Mouse (Mus musculus) hindbrain, embryonic 14.5 days (tissue): ENCODE results near the gene Dab1. TPM values are rescaled to one million over a fixed set of nuclear protein-coding genes. Genes with fewer than 3 reads are reported as not detected.
A peak's percentile ranks its signal among the peaks of the same experiment; 100 is the strongest.

Experiments
- ATAC-seq: fragments of 200-750 bp; cut with Nextera tagmentation; 2 replicates; pipeline ENCODE4 v1.8.0; 2017; ENCODE audit warnings: moderate number of reproducible peaks, mild to moderate bottlenecking, moderate TSS enrichment, moderate library complexity; ENCODE audit not compliant: low FRiP score
- DNase-seq: peaks from one replicate; pipeline ENCODE4 v3.0.0-alpha.2; 2015; ENCODE audit warnings: low spot score
- H3K27ac ChIP-seq: fragments of 300-500 bp; sonication (generic); 2 replicates; pipeline ENCODE4 v1.5.1; 2014; ENCODE audit warnings: mild to moderate bottlenecking, moderate library complexity
- H3K27me3 ChIP-seq: fragments of 300-500 bp; sonication (generic); 2 replicates; pipeline ENCODE4 v1.6.1; 2014; ENCODE audit warnings: mild to moderate bottlenecking, low read length, mixed read lengths; ENCODE audit not compliant: control insufficient read depth, insufficient read depth
- H3K36me3 ChIP-seq: fragments of 300-500 bp; sonication (generic); replicated peaks from 2 replicates; pipeline ENCODE4 v1.6.1; 2014; ENCODE audit not compliant: control insufficient read depth, insufficient read depth
- H3K4me1 ChIP-seq: fragments of 300-500 bp; sonication (generic); replicated peaks from 2 replicates; pipeline ENCODE4 v1.6.1; 2014; ENCODE audit warnings: antibody characterized with exemption, low read length, mixed read lengths; ENCODE audit not compliant: control insufficient read depth, insufficient read depth
- H3K4me2 ChIP-seq: fragments of 300-500 bp; sonication (generic); replicated peaks from 2 replicates; pipeline ENCODE4 v1.6.1; 2014; ENCODE audit warnings: mild to moderate bottlenecking, moderate library complexity
- H3K4me3 ChIP-seq: fragments of 300-500 bp; sonication (generic); replicated peaks from 2 replicates; pipeline ENCODE4 v1.5.1; 2014; ENCODE audit warnings: mild to moderate bottlenecking, low read length
- H3K9ac ChIP-seq: fragments of 300-500 bp; sonication (generic); 2 replicates; pipeline ENCODE4 v1.6.1; 2014
- H3K9me3 ChIP-seq: fragments of 300-500 bp; sonication (generic); 2 replicates; pipeline ENCODE4 v1.6.1; 2016; ENCODE audit warnings: low read length; ENCODE audit not compliant: control insufficient read depth
- WGBS: fragments of 180-500 bp; shearing (Covaris S2); extraction: QIAGEN DNeasy Blood & Tissue Kit; methylation state at CpG from one replicate; pipeline ENCODE4 v1.1.7; 2014; 5-methylcytosine and 5-hydroxymethylcytosine counted together
- polyA plus RNA-seq: library from polyadenylated mRNA; unstranded; fragments of >200 nt; fragmentation: Nextera tagmentation; extraction: Ambion mirVana; gene quantifications from 2 replicates; pipeline ENCODE4 v1.2.1, GENCODE M21; 2014

Gene Dab1
- polyA plus RNA-seq, 1 experiment from 2014 or later = 62.9 TPM

GRCm38 (mm10) chr4:104628708-104629107 is 1009.5 kb downstream of the Dab1 start:
- Histone ChIP-seq H3K9ac (no peak overlapping the region), H3K27me3 (no peaks in the 10 kb centered on the region), H3K4me3 (no peak overlapping the region), H3K4me2 (no peak overlapping the region), H3K4me1 (no peaks in the 10 kb centered on the region), H3K27ac (no peak overlapping the region), H3K9me3 (no peaks in the 10 kb centered on the region), H3K36me3 (no peaks in the 10 kb centered on the region)
- 77% methylated on average over 7 of the region's 7 CpGs for WGBS
- no peak for DNase-seq
- ATAC-seq = no peak

GRCm38 (mm10) chr4:104637016-104637415 is 1017.9 kb downstream of the Dab1 start:
- Histone ChIP-seq H3K4me3 (no peak overlapping the region), H3K36me3 (no peaks in the 10 kb centered on the region), H3K4me1 (no peaks in the 10 kb centered on the region), H3K9me3 (no peaks in the 10 kb centered on the region), H3K27ac (no peak overlapping the region), H3K27me3 (no peaks in the 10 kb centered on the region), H3K4me2 (no peak overlapping the region), H3K9ac (no peak overlapping the region)
- no peak for DNase-seq
- no peak for ATAC-seq
- WGBS = 77% methylated on average over 4 of the region's 4 CpGs

- Histone ChIP-seq H3K4me3 (no peak overlapping the region), H3K36me3 (no peaks in the 10 kb centered on the region), H3K9ac (no peak overlapping the region), H3K9me3 (no peaks in the 10 kb centered on the region), H3K4me2 (no peak overlapping the region), H3K27ac (no peak overlapping the region), H3K4me1 (peaks cover 10% of the 10 kb centered on the region; the same call in 1 of the 2 replicates), H3K27me3 (no peaks in the 10 kb centered on the region)
- ATAC-seq (0 out of 2 replicates have a peak, but pooled peaks have one; percentile 37), DNase-seq (no peak)
- WGBS = 43% methylated on average over 5 of the region's 5 CpGs
Measured at GRCm38 (mm10) chr4:104640617-104641016, 1021.5 kb downstream of the Dab1 start.

- Histone ChIP-seq H3K4me2 (no peak overlapping the region), H3K9ac (no peak overlapping the region), H3K9me3 (no peaks in the 10 kb centered on the region), H3K27me3 (no peaks in the 10 kb centered on the region), H3K4me3 (no peak overlapping the region), H3K4me1 (peaks cover 10% of the 10 kb centered on the region; the same call in 1 of the 2 replicates), H3K27ac (no peak overlapping the region), H3K36me3 (no peaks in the 10 kb centered on the region)
- WGBS = 70% methylated on average over 8 of the region's 8 CpGs
- peak; percentile 57; the same call in 1 of the 2 replicates for ATAC-seq
- peak; percentile 48 for DNase-seq
Measured at GRCm38 (mm10) chr4:104642761-104643469, 1023.8 kb downstream of the Dab1 start.

DNA sequence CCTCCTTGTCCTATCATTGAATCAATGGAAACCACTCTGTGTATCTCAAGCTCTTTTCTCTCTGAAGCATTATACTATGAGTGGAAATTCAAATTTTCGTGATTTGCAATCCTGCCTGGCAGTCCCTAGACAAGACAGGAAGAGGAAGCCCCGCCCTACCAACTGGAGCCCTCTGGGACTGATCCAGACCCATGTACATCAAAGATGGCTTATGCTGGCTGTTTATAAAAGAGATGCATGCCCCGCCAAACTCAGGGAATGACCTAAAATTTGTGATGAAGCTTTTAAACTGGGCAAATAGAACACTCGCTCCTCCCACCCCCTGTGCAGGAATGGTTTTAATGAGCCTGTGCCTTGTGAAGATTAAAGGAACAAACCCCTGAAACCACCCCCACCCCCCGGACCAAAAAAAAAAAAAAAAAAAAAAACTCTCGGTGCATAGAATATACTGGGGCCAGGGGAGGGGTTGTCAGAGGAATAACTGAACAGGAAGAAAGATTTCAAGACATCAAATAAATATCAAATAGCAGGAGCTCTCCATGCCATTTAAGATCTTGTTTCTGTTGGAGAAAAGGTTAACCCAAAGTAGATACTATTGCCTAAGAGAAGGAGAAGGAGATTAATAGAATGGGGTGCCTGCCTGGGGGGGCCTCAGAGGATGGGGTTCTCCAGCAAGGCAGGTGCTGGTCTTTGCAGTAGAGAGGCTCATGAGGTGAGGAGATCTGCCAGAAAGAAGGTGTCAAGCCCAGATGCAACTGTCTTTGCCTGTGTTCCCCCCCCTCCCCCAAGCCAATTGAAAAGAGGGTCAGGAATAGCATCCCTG is 1024.6 kb downstream of the Dab1 start:
- Histone ChIP-seq H3K4me3 (no peak overlapping the region), H3K27me3 (no peaks in the 10 kb centered on the region), H3K36me3 (no peaks in the 10 kb centered on the region), H3K4me2 (no peak overlapping the region), H3K27ac (no peak overlapping the region), H3K9me3 (no peaks in the 10 kb centered on the region), H3K9ac (no peak overlapping the region), H3K4me1 (peaks cover 10% of the 10 kb centered on the region; the same call in 1 of the 2 replicates)
- 67% methylated on average over 6 of the region's 6 CpGs for WGBS
- DNase-seq = no peak
- ATAC-seq = no peak

DNA sequence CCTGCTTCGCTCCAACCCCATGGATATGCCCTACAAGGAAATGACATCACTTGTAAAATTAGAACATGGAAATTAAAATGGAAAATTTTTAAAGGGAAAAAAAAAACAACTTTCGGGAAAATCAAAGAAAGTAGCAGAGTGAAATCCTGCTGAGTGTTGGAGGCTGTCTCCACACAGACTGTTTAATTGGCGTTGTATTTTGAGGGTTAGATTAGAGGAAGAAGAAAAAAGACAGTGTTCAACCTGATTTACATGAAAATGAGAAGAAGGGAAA is 1025.1 kb downstream of the Dab1 start:
- Histone ChIP-seq H3K9me3 (no peaks in the 10 kb centered on the region), H3K4me2 (no peak overlapping the region), H3K9ac (no peak overlapping the region), H3K4me3 (no peak overlapping the region), H3K27me3 (no peaks in the 10 kb centered on the region), H3K36me3 (no peaks in the 10 kb centered on the region), H3K27ac (no peak overlapping the region), H3K4me1 (peaks cover 10% of the 10 kb centered on the region; the same call in 1 of the 2 replicates)
- ATAC-seq = no peak
- no peak for DNase-seq
- whole genome bisulfite sequencing = 58% methylated on average over 3 of the region's 3 CpGs

DNA sequence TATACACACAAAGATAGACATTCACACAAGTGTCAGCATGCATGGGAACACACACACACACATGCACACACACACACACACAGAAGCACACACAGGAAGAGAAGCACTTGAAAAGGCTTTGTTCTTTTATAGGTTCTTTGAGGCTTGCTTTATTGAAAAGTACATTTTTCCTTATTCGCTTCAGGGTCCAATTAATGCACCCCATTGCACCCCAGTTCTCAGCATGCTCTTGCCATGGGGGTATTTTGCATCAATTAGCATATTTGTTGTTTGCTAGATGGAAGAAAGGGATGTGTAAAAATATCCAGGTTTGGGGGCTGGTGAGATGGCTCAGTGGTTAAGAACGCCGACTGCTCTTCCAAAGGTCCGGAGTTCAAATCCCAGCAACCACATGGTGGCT is 1025.7 kb downstream of the Dab1 start:
- H3K9me3 ChIP-seq = no peaks in the 10 kb centered on the region
- no peak overlapping the region for H3K4me3 ChIP-seq
- H3K9ac ChIP-seq = no peak overlapping the region
- DNase-seq = no peak
- H3K4me2 ChIP-seq = no peak overlapping the region
- H3K4me1 ChIP-seq = peaks cover 10% of the 10 kb centered on the region; the same call in 1 of the 2 replicates
- 93% methylated on average over 4 of the region's 4 CpGs for WGBS
- no peak for ATAC-seq
- H3K36me3 ChIP-seq = no peaks in the 10 kb centered on the region
- H3K27me3 ChIP-seq = no peaks in the 10 kb centered on the region
- no peak overlapping the region for H3K27ac ChIP-seq

DNA sequence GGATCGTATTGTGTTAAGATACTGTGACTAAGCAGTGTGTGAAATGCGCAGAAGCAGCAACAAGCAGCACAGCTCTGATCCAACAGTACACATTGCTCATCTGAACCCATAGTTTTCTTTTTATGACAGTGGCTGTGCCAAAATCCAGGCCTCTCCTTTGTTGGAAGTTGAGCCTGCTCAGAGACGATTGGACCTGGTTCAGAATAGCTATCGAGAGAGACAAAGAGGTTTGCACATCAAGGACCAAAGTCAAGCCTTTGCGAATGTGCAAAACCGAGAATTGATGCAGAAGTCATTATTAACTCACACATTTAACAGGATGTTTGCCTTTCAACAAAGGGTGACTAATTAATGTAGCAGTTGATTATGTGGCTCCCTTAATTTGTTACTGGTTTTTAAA is 1032.6 kb downstream of the Dab1 start:
- Histone ChIP-seq H3K36me3 (no peaks in the 10 kb centered on the region), H3K27me3 (no peaks in the 10 kb centered on the region), H3K27ac (no peak overlapping the region), H3K4me3 (no peak overlapping the region), H3K4me2 (no peak overlapping the region), H3K9me3 (no peaks in the 10 kb centered on the region), H3K4me1 (no peaks in the 10 kb centered on the region), H3K9ac (no peak overlapping the region)
- 57% methylated on average over 6 of the region's 6 CpGs for WGBS
- ATAC-seq (no peak), DNase-seq (no peak)

GRCm38 (mm10) chr4:104656728-104657127 is 1037.6 kb downstream of the Dab1 start:
- DNase-seq (no peak), ATAC-seq (no peak)
- Histone ChIP-seq H3K4me2 (no peak overlapping the region), H3K4me1 (no peaks in the 10 kb centered on the region), H3K9ac (no peak overlapping the region), H3K36me3 (no peaks in the 10 kb centered on the region), H3K9me3 (no peaks in the 10 kb centered on the region), H3K27me3 (no peaks in the 10 kb centered on the region), H3K4me3 (no peak overlapping the region), H3K27ac (no peak overlapping the region)
- WGBS = 82% methylated on average over 7 of the region's 7 CpGs
